Mouse (Mus musculus) spleen, adult 18-20 months (tissue): Measurements from ENCODE around the gene Traf3ip1.

Source experiments
- DNase-seq, 2 experiments: peaks; one replicate each; pipeline ENCODE4 v3.0.0; 2022; ENCODE audit warnings: mixed read lengths in 2 of 2

Traf3ip1 gene

GRCm38 (mm10) chr1:91494457-91495140, at the start of gene Traf3ip1:
Gene Traf3ip1, plus strand, starts transcription at chr1:91494647.
- DNase-seq: peak; percentile 88 to 90

DNA sequence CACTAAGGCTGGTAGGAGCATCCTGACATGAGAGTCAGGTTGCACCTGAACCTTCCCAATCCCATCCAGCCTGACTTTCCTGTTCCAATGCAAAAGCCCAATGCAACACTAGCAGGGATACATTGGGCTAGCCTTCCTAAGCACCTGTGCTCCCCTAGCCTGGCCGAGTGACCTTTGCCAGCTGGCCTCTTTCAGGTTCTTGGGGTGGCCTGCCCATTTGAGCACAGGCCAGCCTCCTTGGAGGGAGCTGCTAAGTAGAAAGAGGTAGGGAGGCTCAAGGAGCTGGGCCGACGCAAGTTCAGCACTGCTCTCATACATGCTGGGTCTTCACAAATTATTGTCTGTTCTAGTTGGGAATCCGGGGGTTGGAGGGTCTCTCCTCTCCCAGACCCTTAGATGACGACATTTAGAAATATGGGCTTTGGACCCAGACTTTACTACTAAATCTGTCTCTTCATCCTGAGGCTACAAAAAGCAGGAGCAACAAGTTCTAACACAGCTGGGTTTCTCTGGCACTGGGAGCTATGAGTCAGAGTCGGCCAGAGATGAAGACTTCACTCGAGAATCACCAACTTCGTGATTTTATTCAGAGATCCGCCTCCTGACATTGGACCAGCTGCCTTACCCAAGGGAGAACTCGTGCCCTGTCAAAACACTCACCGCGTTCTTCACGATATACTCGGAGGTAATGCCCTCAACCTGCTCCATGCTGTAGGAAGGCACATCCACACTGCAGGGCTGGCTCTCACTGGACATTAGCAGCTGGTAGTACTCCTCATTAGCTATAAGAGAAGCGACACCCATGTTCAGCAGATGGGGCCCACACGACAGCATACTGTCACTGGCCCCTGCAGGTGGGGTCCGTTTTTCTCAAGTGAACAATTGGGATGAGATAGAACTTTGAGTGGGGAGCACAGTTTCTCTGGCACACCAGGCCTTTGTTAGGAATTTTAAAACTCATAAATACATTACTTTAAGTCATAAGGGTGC, 49.3 kb upstream of the Traf3ip1 start:
- DNase-seq: no peak

DNA sequence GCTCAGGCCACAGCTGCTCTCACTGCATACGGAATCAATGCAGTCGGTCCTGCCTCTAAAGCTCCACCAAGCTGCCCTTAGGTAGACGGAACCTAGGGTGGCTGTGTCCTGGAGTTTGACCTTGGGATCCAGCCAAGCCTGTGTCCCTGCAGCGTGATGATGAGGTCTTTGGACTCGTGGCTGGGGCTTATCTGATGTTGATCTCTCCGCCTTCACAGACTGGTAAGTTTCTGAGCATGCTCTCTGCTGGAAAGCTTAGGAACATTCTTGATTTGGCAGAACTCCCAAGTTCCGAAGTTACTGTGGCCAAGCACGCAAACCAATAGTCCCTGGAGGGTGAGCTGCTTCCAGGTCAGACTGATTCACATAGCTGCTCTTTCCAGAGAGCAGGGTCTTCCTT, 48.4 kb upstream of the Traf3ip1 start:
- DNase-seq: no peak

- no peak for DNase-seq
These were observed 47.9 kb upstream of the Traf3ip1 start for GRCm38 (mm10) chr1:91446511-91446910.

DNA sequence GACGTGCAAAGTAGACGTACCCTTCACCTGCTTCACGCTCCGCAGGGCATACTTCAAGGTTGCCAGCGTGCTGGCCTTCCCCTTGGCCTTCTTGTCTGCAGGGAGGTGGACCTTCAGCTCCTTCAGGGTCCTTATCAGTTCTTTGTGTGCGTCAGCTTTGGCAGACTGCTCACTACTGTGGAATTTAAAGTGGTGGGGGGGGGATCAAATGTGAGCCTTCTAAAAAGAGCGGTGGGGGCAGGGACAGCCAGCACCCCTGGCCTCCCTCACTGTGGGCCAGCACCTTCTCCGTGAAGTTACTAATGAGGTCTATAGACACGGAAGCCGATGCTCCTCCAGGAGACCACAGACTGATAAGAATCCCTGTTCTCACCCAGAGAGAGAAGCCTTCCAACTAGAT, 45.8 kb upstream of the Traf3ip1 start:
- DNase-seq: no peak

DNA sequence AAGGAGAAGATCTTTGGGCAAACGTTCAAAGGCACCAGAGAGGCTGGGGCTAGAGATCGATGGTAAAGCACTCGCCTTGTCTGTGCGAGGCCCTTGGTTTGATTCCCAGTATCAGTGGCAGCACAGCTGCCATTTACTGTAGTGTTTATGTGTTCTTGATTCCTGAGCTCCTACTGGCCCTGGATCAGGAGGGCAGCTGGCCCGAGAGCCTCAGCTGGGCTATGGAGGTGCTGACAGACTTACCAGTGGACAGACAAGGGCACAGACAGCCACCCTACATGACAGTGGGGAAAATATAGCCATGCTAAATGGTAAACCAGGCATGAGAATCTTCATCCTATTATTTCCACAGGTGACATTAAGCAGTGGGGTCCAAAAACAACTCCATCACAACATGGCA, 43.6 kb upstream of the Traf3ip1 start:
- no peak for DNase-seq

DNA sequence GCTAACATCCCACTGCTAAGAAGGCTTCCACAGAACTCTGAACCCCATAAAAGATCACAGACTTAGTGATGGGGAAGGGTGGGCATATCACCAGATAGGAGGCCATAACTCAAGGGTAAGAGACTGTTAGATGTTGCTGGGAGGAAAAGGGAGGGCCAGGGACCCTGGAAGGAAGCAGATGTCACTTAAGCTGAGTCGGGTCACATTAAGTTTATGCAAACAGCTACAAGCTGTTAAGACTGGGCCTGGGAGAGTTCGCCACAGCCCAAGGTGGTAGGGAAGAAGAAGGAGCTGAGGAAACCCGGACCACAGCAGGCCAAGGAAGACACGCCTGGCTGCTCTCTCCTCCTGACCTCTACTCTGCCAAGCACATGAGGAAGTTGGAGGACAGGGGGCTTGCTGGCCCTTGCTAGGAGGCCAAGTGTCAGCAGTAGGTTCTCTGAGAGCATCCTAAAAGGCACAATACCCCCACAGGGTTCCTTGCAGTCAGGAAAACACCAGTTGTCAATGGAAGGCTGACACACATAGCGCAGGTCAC, 42.8 kb upstream of the Traf3ip1 start:
- DNase-seq: no peak

DNA sequence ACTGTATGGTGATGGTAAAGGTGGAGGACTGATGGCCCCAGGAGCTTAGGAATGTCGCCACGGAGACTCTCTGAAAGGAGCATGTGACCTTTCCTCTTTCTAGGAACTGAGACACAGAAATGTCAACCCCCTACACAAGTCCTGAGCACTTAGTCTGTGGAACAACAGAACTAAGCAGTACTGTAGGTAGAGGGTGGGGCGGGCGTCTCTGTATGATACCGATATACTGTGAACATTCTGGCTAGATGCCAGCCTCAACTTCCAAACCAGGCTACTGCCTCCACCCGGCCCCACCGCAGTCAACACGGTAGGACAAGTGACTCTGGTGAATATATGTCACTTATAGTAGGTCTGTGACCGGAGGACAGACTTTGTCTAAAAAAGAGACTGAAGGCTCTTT, 40.5 kb upstream of the Traf3ip1 start:
- no peak for DNase-seq

DNA sequence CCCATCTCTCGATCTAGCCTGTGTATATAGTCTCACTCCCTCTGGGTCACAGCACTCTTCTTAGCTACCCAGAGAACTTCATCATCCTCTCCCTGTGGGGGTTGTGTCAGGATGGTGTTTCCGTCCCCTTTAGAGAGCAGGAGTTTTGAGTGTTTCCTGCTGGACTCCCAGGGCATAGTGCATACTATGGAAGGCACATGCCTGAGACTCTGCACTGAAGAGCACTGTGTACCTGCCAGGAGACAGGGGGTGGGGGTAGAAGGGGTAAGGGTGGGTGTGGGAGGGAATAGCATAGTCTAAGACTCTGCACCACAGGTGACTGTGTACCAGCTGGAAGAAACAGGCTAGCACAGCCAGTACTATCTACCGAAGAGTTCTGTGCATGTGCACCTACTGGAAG, 40.1 kb upstream of the Traf3ip1 start:
- no peak for DNase-seq

DNA sequence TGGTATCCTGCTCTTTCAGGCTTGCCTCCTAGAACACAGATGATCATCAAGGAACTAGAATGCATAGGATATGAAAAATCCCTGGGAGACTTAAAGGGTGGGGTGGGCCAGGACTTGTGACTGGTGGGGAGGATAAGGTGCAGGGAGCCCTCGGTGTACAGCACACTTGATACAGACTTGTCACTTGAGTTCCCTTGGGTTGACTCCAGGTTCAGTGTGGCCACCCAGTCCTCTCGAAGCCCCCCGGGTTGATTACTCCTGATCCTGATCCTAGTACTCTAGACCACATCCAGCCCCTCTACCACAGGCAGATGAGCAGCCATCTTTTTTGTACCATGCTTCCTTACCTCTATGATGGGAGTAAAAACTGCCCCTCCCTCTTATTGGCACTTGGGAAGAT, 39.5 kb upstream of the Traf3ip1 start:
- no peak for DNase-seq

GRCm38 (mm10) chr1:91455661-91456161, 38.7 kb upstream of the Traf3ip1 start:
- peak; percentile 26 to 27 for DNase-seq

DNA sequence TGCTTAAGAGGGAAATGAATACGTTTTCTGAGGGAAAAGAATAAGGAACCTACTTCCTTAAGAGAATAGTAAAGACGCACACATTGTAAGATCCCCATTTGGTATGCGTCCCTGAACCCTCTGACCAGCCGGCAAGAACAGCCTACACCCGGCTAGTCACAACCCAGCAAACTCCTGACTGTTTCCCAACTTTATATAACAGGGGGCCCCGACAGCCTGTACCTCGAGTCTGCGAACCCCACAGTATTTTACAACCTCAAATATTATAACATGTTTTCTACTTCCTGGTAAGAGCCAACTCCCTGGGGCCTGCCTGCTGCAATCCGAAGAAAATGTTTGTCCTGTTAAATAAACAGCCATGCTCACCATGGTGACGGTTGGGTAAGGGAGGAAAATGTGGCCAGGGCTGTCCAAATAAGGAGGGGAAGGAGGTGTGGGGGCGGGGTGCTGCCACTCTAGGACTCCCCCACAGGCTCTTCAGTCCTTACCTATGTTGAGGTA, 38.1 kb upstream of the Traf3ip1 start:
- no peak for DNase-seq

- no peak for DNase-seq
These were observed 37.3 kb upstream of the Traf3ip1 start for GRCm38 (mm10) chr1:91457116-91457515.

DNA sequence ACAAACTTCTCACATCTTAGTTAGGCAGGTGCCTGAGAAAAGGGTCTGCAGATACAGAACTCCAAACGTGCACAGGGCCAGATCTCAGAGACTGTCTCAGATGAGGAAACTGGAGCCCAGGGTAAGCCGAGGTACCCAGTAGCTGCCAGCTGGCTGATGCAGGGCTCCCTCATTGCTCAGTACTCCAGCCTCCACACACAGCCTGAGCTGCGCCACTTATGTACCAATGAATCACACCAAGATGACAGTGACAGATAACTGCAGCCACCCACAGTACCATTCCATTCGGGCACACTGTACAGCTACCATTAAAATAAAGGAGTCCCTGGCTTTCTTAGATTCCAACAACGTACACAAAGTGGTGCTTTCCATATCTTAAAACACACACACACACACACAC, 36.7 kb upstream of the Traf3ip1 start:
- no peak for DNase-seq

DNA sequence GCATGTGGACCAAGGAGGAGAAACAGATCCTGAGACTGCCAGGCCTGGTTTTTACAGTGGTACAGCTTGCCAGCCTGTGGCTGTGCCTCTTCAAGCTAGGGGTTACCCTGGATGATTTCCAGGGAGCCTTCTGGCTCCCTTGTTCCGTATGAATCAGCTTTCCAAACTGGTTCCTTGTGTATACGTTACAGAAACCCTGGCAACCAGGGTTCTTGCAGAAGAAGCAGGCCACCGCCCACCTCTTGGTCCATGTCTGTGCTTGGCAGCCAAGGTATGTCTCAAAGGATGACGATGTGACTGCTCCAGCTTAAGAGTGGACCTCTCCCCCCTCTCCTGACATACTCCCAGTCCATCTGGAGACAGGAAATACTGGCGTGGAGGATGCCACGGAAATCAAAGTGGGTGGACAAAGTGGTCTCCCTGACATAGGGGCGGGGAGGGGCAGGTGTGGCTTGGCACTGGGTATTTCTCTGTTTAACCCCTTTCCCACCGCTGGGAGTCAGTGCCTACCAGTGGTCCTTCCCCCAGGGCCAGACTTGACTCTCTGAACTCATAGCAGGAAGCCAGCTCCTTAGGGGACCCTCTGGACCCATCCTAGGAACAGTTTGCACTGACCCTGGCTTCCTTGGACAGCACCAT, 36.1 kb upstream of the Traf3ip1 start:
- peak in 1 of 2 experiments; percentile 21 for DNase-seq

- DNase-seq: peak; percentile 98 to 99
These were observed 35.2 kb upstream of the Traf3ip1 start, which contains the start of gene Per2 for GRCm38 (mm10) chr1:91459059-91459809. Gene Per2, minus strand, starts transcription at chr1:91459324.

GRCm38 (mm10) chr1:91460069-91460468, 34.4 kb upstream of the Traf3ip1 start:
- no peak for DNase-seq

GRCm38 (mm10) chr1:91460564-91460963, 33.9 kb upstream of the Traf3ip1 start:
- no peak for DNase-seq

DNA sequence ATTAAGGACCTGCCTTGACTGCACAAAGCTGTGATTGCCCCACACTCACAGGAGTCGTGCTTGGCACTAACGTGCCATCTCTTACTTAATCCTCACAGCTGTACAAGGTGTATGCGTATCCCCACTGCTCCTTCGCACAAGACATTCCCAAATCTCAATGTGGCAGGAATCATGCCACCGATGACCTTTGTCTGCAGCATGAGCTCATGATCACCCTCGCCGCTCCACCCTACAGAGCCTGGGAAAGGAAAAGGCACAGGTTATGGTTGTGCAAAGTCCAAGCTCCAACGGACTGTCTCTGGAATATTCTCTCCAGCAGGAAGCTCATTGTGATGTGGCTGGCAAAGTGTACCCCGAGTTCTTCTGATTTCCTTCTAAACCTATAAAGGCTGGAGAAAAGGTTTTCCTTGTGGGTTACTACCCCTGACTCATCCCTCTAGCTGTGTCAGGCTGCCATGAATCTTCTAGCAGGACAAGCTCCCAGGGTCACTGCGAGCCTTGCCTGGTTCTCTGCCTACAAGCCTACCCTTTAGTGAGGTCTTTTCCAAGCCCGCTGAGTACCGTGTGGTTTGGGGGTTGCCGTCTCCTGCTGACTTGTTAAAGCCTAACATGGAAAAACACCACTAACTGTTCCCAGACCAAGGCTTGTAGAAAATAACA, 31.0 kb upstream of the Traf3ip1 start:
- DNase-seq: no peak

DNA sequence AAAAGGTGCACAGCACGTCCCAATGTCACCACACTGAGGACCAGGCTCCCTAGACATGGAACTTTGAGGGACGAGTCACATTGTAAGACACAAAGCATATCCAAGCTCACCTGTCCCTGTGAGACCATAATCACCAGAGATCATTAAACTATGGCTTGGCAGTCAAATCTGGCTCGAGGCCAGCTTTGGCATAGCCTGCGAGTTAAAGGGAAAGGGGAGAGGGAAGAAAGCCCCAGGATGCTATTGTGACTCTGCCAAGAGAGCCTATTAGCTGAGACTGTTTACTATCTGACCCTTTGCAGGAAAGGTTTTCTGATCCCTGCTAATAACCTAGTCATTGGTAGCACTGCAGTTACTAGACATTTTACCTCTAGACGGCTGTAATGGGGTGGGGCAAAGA, 30.0 kb upstream of the Traf3ip1 start:
- DNase-seq: no peak

- no peak for DNase-seq
These were observed 29.2 kb upstream of the Traf3ip1 start for GRCm38 (mm10) chr1:91465244-91465643.
